Mouse (Mus musculus): ENCODE data around the gene Tmc2. TPM values are rescaled to one million over a fixed set of nuclear protein-coding genes. Genes with fewer than 3 reads are reported as not detected.

Tmc2 gene
- polyA plus RNA-seq, 1 experiment from 2014 or later: 0.07 TPM

DNA sequence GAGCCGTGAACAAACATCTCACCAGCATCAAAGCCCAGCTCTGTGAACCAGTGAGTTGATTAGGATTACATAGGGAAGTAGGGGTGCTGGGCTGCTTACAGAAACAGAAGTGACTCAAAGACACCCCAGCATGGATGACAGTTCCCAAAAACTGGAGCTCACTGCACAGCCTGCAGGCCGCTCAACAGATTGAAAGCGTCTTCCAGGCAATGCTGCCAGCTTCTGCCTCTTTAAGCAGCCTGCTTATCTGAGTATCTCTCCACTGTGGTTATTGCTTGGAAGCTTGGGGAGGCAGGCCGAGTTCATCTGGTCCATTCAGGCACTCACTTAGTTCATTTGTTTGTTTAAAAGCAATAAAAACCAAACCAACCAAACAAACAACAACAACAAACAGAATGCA, 61.8 kb downstream of the Tmc2 start:
- 0 out of 2 replicates have a peak, but pooled peaks cover 4% of the 10 kb centered on the region for H3K36me3 ChIP-seq (replicated peaks)
- no peak overlapping the region for H3K9ac ChIP-seq
- no peak overlapping the region for H3K4me3 ChIP-seq (replicated peaks)
- no peak overlapping the region for H3K27ac ChIP-seq (replicated peaks)
- no peaks in the 10 kb centered on the region for H3K9me3 ChIP-seq (replicated peaks)
- 50% methylated on average over 4 of the region's 4 CpGs for WGBS (ENCODE audit: insufficient replicate concordance)
- H3K4me1 ChIP-seq (replicated peaks): peaks cover 20% of the 10 kb centered on the region
- H3K27me3 ChIP-seq: no peaks in the 10 kb centered on the region
- no peak for ATAC-seq (ENCODE audit: insufficient read depth)
- no peak overlapping the region for H3K4me2 ChIP-seq

DNA sequence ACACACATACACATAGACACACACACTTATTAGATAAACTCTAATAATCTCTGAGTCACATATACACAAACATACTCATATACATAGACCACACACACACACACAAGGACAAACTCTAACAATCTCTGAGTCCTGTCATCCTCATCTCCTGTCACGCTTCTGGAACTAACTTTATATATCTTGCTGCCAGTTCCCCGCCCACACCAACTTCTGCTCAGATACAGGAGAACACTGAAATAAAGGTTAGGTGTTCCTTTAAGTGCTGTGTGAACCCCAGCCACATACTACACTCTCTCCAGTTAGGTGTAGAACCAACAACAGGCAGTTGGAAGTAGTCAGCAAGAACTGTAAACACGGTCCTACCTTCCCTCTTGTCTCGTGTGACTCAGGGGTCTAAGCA, 65.8 kb downstream of the Tmc2 start:
- ATAC-seq (ENCODE audit: insufficient read depth): no peak
- no peak overlapping the region for H3K27ac ChIP-seq (replicated peaks)
- H3K4me3 ChIP-seq (replicated peaks): no peak overlapping the region
- no peaks in the 10 kb centered on the region for H3K27me3 ChIP-seq
- H3K9ac ChIP-seq: no peak overlapping the region
- H3K9me3 ChIP-seq (replicated peaks): no peaks in the 10 kb centered on the region
- H3K36me3 ChIP-seq (replicated peaks): 0 out of 2 replicates have a peak, but pooled peaks cover 4% of the 10 kb centered on the region
- H3K4me2 ChIP-seq: peak overlapping the region; percentile 59; the same call in 1 of the 2 replicates
- H3K4me1 ChIP-seq (replicated peaks): peaks cover 61% of the 10 kb centered on the region
- 59% methylated on average over 4 of the region's 4 CpGs for WGBS (ENCODE audit: insufficient replicate concordance)

GRCm38 (mm10) chr2:130261914-130262313, 66.9 kb downstream of the Tmc2 start:
- Histone ChIP-seq H3K9me3 (replicated peaks) (no peaks in the 10 kb centered on the region), H3K9ac (no peak overlapping the region), H3K4me1 (replicated peaks) (peaks cover 66% of the 10 kb centered on the region), H3K36me3 (replicated peaks) (0 out of 2 replicates have a peak, but pooled peaks cover 4% of the 10 kb centered on the region), H3K27me3 (no peaks in the 10 kb centered on the region), H3K4me3 (replicated peaks) (0 out of 2 replicates have a peak overlapping the region, but pooled peaks have one; percentile 2), H3K27ac (replicated peaks) (peak overlapping the region; percentile 53), H3K4me2 (peak overlapping the region; percentile 59)
- 20% methylated on average over 2 of the region's 2 CpGs for WGBS (ENCODE audit: insufficient replicate concordance)
- ATAC-seq (ENCODE audit: insufficient read depth): peak; percentile 62

DNA sequence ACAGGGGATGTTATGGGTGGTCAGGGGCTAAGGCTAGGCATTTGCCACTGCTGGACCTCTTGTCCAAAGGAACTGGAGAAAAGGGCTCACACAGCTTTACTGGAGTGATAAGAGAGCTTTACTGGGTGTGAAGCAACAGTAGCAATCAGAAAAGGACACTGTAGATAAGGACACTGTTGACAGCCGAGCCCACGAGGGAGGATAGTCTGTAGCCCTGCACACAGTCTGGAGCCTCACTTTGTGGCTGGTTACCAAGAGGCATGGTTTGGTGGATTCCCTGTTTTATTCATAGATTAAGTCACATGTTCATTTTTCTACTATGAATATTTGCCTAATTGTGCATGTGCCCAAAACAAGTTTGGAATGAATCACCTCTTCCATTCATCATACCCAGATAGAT, 67.4 kb downstream of the Tmc2 start:
- H3K9ac ChIP-seq: no peak overlapping the region
- ATAC-seq (ENCODE audit: insufficient read depth): peak; percentile 90
- H3K27ac ChIP-seq (replicated peaks): peak overlapping the region; percentile 53

DNA sequence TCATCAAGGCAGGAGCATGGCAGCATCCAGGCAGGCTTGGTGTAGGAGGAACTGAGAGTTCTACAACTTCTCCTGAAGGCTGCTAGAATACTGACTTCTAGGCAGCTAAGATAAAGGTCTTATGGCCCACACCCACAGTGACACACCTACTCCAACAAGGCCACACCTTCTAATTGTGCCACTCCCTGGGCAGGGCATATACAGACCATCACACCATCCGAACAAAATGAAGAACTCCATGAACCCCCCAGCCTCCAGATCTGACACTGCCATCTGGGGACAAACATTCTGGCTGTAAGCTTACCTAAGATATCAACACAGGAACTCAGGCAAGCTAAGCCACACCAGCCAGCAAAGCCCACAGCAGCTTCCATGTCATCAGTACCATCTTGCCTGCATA, 70.5 kb downstream of the Tmc2 start:
- Histone ChIP-seq H3K4me2 (peak overlapping the region; percentile 59), H3K27ac (replicated peaks) (peak overlapping the region; percentile 69), H3K36me3 (replicated peaks) (no peaks in the 10 kb centered on the region), H3K4me3 (replicated peaks) (peak overlapping the region; percentile 50), H3K27me3 (no peaks in the 10 kb centered on the region), H3K9ac (0 out of 2 replicates have a peak overlapping the region, but pooled peaks have one; percentile 8), H3K9me3 (replicated peaks) (no peaks in the 10 kb centered on the region), H3K4me1 (replicated peaks) (peaks cover 76% of the 10 kb centered on the region)
- 33% methylated on average over 1 of the region's 1 CpGs for WGBS (ENCODE audit: insufficient replicate concordance)
- ATAC-seq (ENCODE audit: insufficient read depth): peak; percentile 80

More for the DNA sequence above, 67.4 kb downstream of the Tmc2 start:
- Histone ChIP-seq H3K4me2 (peak overlapping the region; percentile 59), H3K4me3 (replicated peaks) (no peak overlapping the region), H3K4me1 (replicated peaks) (peaks cover 70% of the 10 kb centered on the region), H3K36me3 (replicated peaks) (0 out of 2 replicates have a peak, but pooled peaks cover 4% of the 10 kb centered on the region), H3K27me3 (no peaks in the 10 kb centered on the region), H3K9me3 (replicated peaks) (no peaks in the 10 kb centered on the region)
- 7% methylated on average over 2 of the region's 2 CpGs for WGBS (ENCODE audit: insufficient replicate concordance)

DNA sequence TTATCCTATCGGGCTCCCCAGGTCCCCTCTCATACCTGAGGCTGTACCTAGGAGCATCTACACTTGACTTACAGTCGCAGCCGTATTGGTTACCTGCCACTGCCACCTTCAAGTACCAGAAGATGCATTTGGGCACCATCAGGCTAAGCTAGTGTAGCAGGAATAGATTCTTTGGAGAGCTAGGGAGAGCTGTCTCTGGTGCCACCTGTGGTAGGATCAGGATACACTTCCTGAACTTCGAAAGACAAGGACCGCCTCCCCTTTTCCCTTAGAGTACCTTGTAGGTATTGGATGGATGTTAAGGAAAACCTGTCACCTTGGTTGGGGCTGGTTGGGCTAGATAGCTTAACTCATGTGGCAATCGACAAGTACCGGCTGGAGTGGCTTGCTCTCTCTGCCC, 73.1 kb downstream of the Tmc2 start:
- 65% methylated on average over 7 of the region's 7 CpGs for WGBS (ENCODE audit: insufficient replicate concordance)
- Histone ChIP-seq H3K4me1 (replicated peaks) (peaks cover 54% of the 10 kb centered on the region), H3K9ac (no peak overlapping the region), H3K36me3 (replicated peaks) (no peaks in the 10 kb centered on the region), H3K4me2 (no peak overlapping the region), H3K9me3 (replicated peaks) (no peaks in the 10 kb centered on the region), H3K27ac (replicated peaks) (no peak overlapping the region), H3K27me3 (no peaks in the 10 kb centered on the region), H3K4me3 (replicated peaks) (no peak overlapping the region)
- no peak for ATAC-seq (ENCODE audit: insufficient read depth)

DNA sequence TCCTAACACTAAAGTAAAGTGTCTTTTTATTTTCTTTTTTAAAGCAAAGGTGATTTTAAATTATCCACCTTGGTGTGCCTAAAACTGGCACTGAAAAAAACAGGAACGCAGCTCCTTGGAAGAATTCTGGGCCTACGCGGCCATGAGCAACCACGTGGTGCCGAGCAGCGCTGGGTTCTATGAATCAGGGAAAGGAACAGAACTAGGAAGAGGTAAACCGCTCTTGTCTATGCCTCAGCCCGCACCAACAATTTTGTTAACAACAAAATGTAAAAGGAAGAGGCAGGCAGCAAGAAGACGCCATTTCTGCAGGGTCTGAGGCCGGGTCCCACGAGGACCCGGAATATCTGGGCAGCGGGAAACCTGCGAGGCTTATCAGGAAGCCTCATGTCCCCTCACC, 78.7 kb downstream of the Tmc2 start:
- whole genome bisulfite sequencing (ENCODE audit: insufficient replicate concordance): 1% methylated on average over 14 of the region's 14 CpGs

DNA sequence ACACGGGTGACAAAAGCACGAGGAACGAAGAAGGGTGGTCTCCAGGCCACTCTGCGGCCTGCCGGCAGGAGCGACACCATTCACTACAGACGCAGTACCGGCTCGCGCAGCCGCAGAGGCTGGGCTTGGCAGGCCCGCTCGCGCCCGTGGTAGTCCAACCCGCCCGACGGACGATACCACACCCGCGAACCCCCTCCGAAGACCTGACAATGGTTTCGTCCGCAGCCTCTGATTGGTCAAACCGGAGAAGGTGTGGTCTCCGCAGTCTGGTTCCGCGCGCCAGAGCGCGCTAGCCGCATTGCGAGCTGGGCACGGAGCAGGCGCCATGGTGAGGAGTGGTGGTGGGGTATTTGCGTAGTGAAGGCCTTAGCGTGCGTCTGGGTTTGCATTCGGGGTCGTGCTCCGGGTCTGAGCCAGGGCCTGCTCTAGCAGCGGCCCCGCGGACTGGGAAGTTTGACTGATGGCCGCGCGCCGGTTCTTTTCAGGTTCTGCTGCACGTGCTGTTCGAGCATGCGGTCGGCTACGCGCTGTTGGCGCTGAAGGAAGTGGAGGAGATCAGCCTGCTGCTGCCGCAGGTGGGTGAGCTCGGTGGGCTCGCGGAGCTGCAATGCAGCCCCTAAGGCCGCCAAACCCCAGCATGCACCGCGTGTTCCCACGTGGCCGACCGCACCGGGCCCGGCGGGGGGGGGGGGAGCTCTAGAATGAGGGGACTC, 79.3 kb downstream of the Tmc2 start, which contains the start of gene Nop56:
Nop56 (plus strand) TSS at position 282 of the 713 bp plus-strand sequence.
- Histone ChIP-seq H3K27ac (replicated peaks) (peak within 1 kb of the TSS; percentile 82), H3K36me3 (replicated peaks) (peaks cover 38% of the 10 kb centered on the region), H3K4me2 (peak within 1 kb of the TSS; percentile 96), H3K9ac (peak within 1 kb of the TSS; percentile 91), H3K9me3 (replicated peaks) (no peaks in the 10 kb centered on the region), H3K4me1 (replicated peaks) (peaks cover 39% of the 10 kb centered on the region), H3K27me3 (no peaks in the 10 kb centered on the region), H3K4me3 (replicated peaks) (peak within 1 kb of the TSS; percentile 98)
- WGBS (ENCODE audit: insufficient replicate concordance): under 1% methylated on average over 68 of the region's 68 CpGs
- peak; percentile 98 for ATAC-seq (ENCODE audit: insufficient read depth)

More for the DNA sequence above, 78.7 kb downstream of the Tmc2 start:
- Histone ChIP-seq H3K4me2 (peak overlapping the region; percentile 96), H3K4me1 (replicated peaks) (peaks cover 39% of the 10 kb centered on the region), H3K9ac (peak overlapping the region; percentile 83), H3K27me3 (no peaks in the 10 kb centered on the region), H3K4me3 (replicated peaks) (peak overlapping the region; percentile 98), H3K9me3 (replicated peaks) (no peaks in the 10 kb centered on the region), H3K27ac (replicated peaks) (peak overlapping the region; percentile 82), H3K36me3 (replicated peaks) (peaks cover 35% of the 10 kb centered on the region)
- ATAC-seq (ENCODE audit: insufficient read depth): peak; percentile 38

DNA sequence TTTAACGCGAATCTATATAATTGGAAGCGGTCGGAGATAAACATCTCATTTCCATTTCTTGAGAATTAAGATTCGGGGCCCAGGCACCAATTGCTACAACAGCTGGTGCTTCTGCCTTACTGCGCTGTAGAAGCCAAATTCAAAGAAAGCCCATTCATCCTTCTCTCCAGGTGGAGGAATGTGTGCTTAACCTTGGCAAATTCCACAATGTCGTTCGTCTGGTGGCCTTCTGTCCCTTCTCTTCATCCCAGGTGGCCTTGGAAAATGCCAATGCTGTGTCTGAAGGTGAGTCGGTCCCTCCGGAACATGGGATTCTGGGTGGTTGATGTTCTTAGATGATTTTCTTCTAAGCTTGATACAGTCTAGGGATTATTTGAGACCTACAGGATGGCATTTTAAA, 79.9 kb downstream of the Tmc2 start:
- H3K9ac ChIP-seq: peak overlapping the region; percentile 91
- H3K27me3 ChIP-seq: no peaks in the 10 kb centered on the region
- peaks cover 43% of the 10 kb centered on the region for H3K4me1 ChIP-seq (replicated peaks)
- peak overlapping the region; percentile 96 for H3K4me2 ChIP-seq
- peaks cover 43% of the 10 kb centered on the region for H3K36me3 ChIP-seq (replicated peaks)
- 1% methylated on average over 10 of the region's 10 CpGs for WGBS (ENCODE audit: insufficient replicate concordance)
- H3K9me3 ChIP-seq (replicated peaks): no peaks in the 10 kb centered on the region
- peak overlapping the region; percentile 98 for H3K4me3 ChIP-seq (replicated peaks)
- ATAC-seq (ENCODE audit: insufficient read depth): no peak
- peak overlapping the region; percentile 82 for H3K27ac ChIP-seq (replicated peaks)

GRCm38 (mm10) chr2:130275649-130276048, 80.7 kb downstream of the Tmc2 start:
- Histone ChIP-seq H3K36me3 (replicated peaks) (peaks cover 51% of the 10 kb centered on the region), H3K9me3 (replicated peaks) (no peaks in the 10 kb centered on the region), H3K4me1 (replicated peaks) (peaks cover 48% of the 10 kb centered on the region), H3K9ac (peak overlapping the region; percentile 91; the same call in 1 of the 2 replicates), H3K27me3 (no peaks in the 10 kb centered on the region), H3K27ac (replicated peaks) (peak overlapping the region; percentile 82; the same call in 1 of the 2 replicates), H3K4me2 (peak overlapping the region; percentile 96), H3K4me3 (replicated peaks) (peak overlapping the region; percentile 98)
- no peak for ATAC-seq (ENCODE audit: insufficient read depth)
- 16% methylated on average over 6 of the region's 6 CpGs for WGBS (ENCODE audit: insufficient replicate concordance)

DNA sequence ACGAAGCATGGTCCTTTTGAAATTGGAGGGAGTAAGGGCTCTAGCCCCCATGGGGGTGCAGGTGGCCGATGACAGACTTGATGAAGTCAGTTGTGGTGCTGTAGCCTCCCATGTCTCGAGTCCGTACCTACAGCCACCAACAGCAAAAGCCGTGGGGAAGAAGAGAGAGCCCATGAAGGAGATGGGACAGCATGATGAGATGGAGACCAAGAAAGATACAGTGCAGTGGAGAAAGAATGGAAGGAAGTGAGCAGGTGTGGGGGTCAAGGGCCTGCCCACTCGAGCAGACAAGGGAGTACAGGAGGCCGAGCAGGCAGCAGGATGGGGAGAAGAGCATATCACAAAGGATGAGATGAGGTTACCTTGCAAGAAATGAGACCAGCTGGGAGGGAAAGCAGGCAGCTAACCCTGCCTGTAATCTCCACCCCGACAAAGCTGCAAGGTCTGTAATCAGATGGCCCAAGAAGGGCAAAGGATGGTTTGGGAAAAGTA, 84.7 kb downstream of the Tmc2 start:
- ATAC-seq (ENCODE audit: insufficient read depth): no peak
- 21% methylated on average over 8 of the region's 8 CpGs for WGBS (ENCODE audit: insufficient replicate concordance)
- no peak overlapping the region for H3K9ac ChIP-seq
- H3K9me3 ChIP-seq (replicated peaks): no peaks in the 10 kb centered on the region
- peaks cover 61% of the 10 kb centered on the region for H3K4me1 ChIP-seq (replicated peaks)
- H3K27ac ChIP-seq (replicated peaks): no peak overlapping the region
- no peaks in the 10 kb centered on the region for H3K27me3 ChIP-seq
- H3K4me2 ChIP-seq: no peak overlapping the region
- no peak overlapping the region for H3K4me3 ChIP-seq (replicated peaks)
- H3K36me3 ChIP-seq (replicated peaks): peaks cover 66% of the 10 kb centered on the region

All from liver, embryonic 15.5 days (tissue).